Mouse (Mus musculus) stomach, embryonic 15.5 days (tissue): ENCODE data around the gene Nr4a2. TPM values are rescaled to one million over a fixed set of nuclear protein-coding genes. Genes with fewer than 3 reads are reported as not detected.

ENCODE experiments used
- ATAC-seq: fragments of 200-750 bp; cut with Nextera tagmentation; 2 replicates; pipeline ENCODE4 v1.8.0; 2017; ENCODE audit warnings: low read depth, moderate number of reproducible peaks, moderate TSS enrichment; ENCODE audit not compliant: insufficient read depth, low FRiP score
- H3K27ac ChIP-seq: fragments of 300-500 bp; sonication (generic); 2 replicates; pipeline ENCODE4 v1.5.1; 2015; ENCODE audit warnings: mild to moderate bottlenecking, inconsistent platforms
- H3K27me3 ChIP-seq: fragments of 300-500 bp; sonication (generic); replicated peaks from 2 replicates; pipeline ENCODE4 v1.6.1; 2015; ENCODE audit warnings: inconsistent platforms
- H3K36me3 ChIP-seq: fragments of 300-500 bp; sonication (generic); 2 replicates; pipeline ENCODE4 v1.6.1; 2015; ENCODE audit warnings: inconsistent platforms
- H3K4me1 ChIP-seq: fragments of 300-500 bp; sonication (generic); 2 replicates; pipeline ENCODE4 v1.6.1; 2015; ENCODE audit warnings: inconsistent platforms
- H3K4me2 ChIP-seq: fragments of 300-500 bp; sonication (generic); 2 replicates; pipeline ENCODE4 v1.6.1; 2015; ENCODE audit warnings: mild to moderate bottlenecking, inconsistent platforms
- H3K4me3 ChIP-seq: fragments of 300-500 bp; sonication (generic); replicated peaks from 2 replicates; pipeline ENCODE4 v1.5.1; 2015; ENCODE audit warnings: inconsistent platforms
- H3K9ac ChIP-seq: fragments of 300-500 bp; sonication (generic); 2 replicates; pipeline ENCODE4 v1.6.1; 2015; ENCODE audit warnings: inconsistent platforms
- H3K9me3 ChIP-seq: fragments of 300-500 bp; sonication (generic); 2 replicates; pipeline ENCODE4 v1.6.1; 2016; ENCODE audit warnings: inconsistent platforms
- WGBS: fragments of 180-500 bp; shearing (Covaris S2); methylation state at CpG from one replicate; pipeline ENCODE4 v1.1.7; 2015; 5-methylcytosine and 5-hydroxymethylcytosine counted together
- polyA plus RNA-seq: library from polyadenylated mRNA; unstranded; fragments of >200 nt; fragmentation: Nextera tagmentation; extraction: Ambion mirVana; gene quantifications from 2 replicates; pipeline ENCODE4 v1.2.1, GENCODE M21; 2015

Gene Nr4a2
- polyA plus RNA-seq: 7.0 and 7.3 TPM in 2 replicates

GRCm38 (mm10) chr2:57123991-57124840 is at the start of gene Nr4a2:
Gene Nr4a2 (minus strand): TSS chr2:57124003.
- peak; percentile 95 for ATAC-seq
- WGBS: 9% methylated on average over 61 of the region's 69 CpGs

GRCm38 (mm10) chr2:57165416-57165815 is 41.6 kb upstream of the Nr4a2 start:
- no peak overlapping the region for H3K9ac ChIP-seq
- no peak for ATAC-seq
- H3K27ac ChIP-seq: no peak overlapping the region
- no peaks in the 10 kb centered on the region for H3K27me3 ChIP-seq
- H3K4me1 ChIP-seq: no peaks in the 10 kb centered on the region
- H3K36me3 ChIP-seq: no peaks in the 10 kb centered on the region
- WGBS: 71% methylated on average over 1 of the region's 1 CpGs
- H3K4me3 ChIP-seq: no peak overlapping the region
- H3K4me2 ChIP-seq: no peak overlapping the region
- no peaks in the 10 kb centered on the region for H3K9me3 ChIP-seq

More at GRCm38 (mm10) chr2:57123991-57124840, at the start of gene Nr4a2:
- Histone ChIP-seq H3K4me3 (peak within 1 kb of the TSS; percentile 88), H3K9me3 (no peaks in the 10 kb centered on the region), H3K4me2 (peak within 1 kb of the TSS; percentile 75), H3K9ac (peak within 1 kb of the TSS; percentile 88), H3K36me3 (no peaks in the 10 kb centered on the region), H3K27ac (peak within 1 kb of the TSS; percentile 92), H3K4me1 (peaks cover 3% of the 10 kb centered on the region; the same call in 1 of the 2 replicates), H3K27me3 (no peaks in the 10 kb centered on the region)

- Histone ChIP-seq H3K4me3 (no peak overlapping the region), H3K27ac (no peak overlapping the region), H3K9ac (no peak overlapping the region), H3K36me3 (no peaks in the 10 kb centered on the region), H3K4me2 (no peak overlapping the region), H3K4me1 (no peaks in the 10 kb centered on the region), H3K9me3 (no peaks in the 10 kb centered on the region), H3K27me3 (no peaks in the 10 kb centered on the region)
- WGBS: 62% methylated on average over 9 of the region's 9 CpGs
- no peak for ATAC-seq
These were observed 33.0 kb upstream of the Nr4a2 start for GRCm38 (mm10) chr2:57156814-57157213.

- no peaks in the 10 kb centered on the region for H3K36me3 ChIP-seq
- H3K27ac ChIP-seq: no peak overlapping the region
- H3K4me3 ChIP-seq: no peak overlapping the region
- H3K9ac ChIP-seq: no peak overlapping the region
- H3K27me3 ChIP-seq: no peaks in the 10 kb centered on the region
- no peaks in the 10 kb centered on the region for H3K9me3 ChIP-seq
- H3K4me1 ChIP-seq: no peaks in the 10 kb centered on the region
- 69% methylated on average over 4 of the region's 4 CpGs for WGBS
- ATAC-seq: no peak
- no peak overlapping the region for H3K4me2 ChIP-seq
These were observed 26.0 kb upstream of the Nr4a2 start for GRCm38 (mm10) chr2:57149796-57150195.

- no peaks in the 10 kb centered on the region for H3K27me3 ChIP-seq
- no peak for ATAC-seq
- 83% methylated on average over 2 of the region's 2 CpGs for WGBS
These were observed 24.4 kb upstream of the Nr4a2 start for GRCm38 (mm10) chr2:57148231-57148630.

GRCm38 (mm10) chr2:57145646-57146421 is 22.0 kb upstream of the Nr4a2 start:
- no peaks in the 10 kb centered on the region for H3K4me1 ChIP-seq
- no peak for ATAC-seq
- H3K4me2 ChIP-seq: no peak overlapping the region
- no peak overlapping the region for H3K9ac ChIP-seq
- no peaks in the 10 kb centered on the region for H3K27me3 ChIP-seq
- no peaks in the 10 kb centered on the region for H3K36me3 ChIP-seq
- whole genome bisulfite sequencing: 83% methylated on average over 5 of the region's 5 CpGs
- no peak overlapping the region for H3K4me3 ChIP-seq
- H3K9me3 ChIP-seq: no peaks in the 10 kb centered on the region
- H3K27ac ChIP-seq: no peak overlapping the region

More at GRCm38 (mm10) chr2:57148231-57148630, 24.4 kb upstream of the Nr4a2 start:
- no peaks in the 10 kb centered on the region for H3K36me3 ChIP-seq
- H3K4me2 ChIP-seq: no peak overlapping the region
- no peak overlapping the region for H3K9ac ChIP-seq
- no peaks in the 10 kb centered on the region for H3K4me1 ChIP-seq
- no peak overlapping the region for H3K27ac ChIP-seq
- no peak overlapping the region for H3K4me3 ChIP-seq
- H3K9me3 ChIP-seq: no peaks in the 10 kb centered on the region

- H3K27me3 ChIP-seq: no peaks in the 10 kb centered on the region
- no peak overlapping the region for H3K9ac ChIP-seq
- H3K4me3 ChIP-seq: no peak overlapping the region
- H3K4me2 ChIP-seq: no peak overlapping the region
- H3K36me3 ChIP-seq: no peaks in the 10 kb centered on the region
- no peaks in the 10 kb centered on the region for H3K9me3 ChIP-seq
- ATAC-seq: no peak
- 86% methylated on average over 6 of the region's 6 CpGs for WGBS
- H3K4me1 ChIP-seq: no peaks in the 10 kb centered on the region
- no peak overlapping the region for H3K27ac ChIP-seq
These were observed 14.8 kb upstream of the Nr4a2 start for GRCm38 (mm10) chr2:57138594-57138993.

- no peak overlapping the region for H3K4me2 ChIP-seq
- H3K27me3 ChIP-seq: no peaks in the 10 kb centered on the region
- no peak overlapping the region for H3K4me3 ChIP-seq
- H3K27ac ChIP-seq: no peak overlapping the region
- no peak overlapping the region for H3K9ac ChIP-seq
- peaks cover 3% of the 10 kb centered on the region; the same call in 1 of the 2 replicates for H3K4me1 ChIP-seq
- WGBS: 50% methylated on average over 4 of the region's 4 CpGs
- no peaks in the 10 kb centered on the region for H3K9me3 ChIP-seq
- ATAC-seq: no peak
- H3K36me3 ChIP-seq: no peaks in the 10 kb centered on the region
These were observed 3.7 kb upstream of the Nr4a2 start for GRCm38 (mm10) chr2:57127461-57127860.

- no peak overlapping the region for H3K9ac ChIP-seq
- H3K4me3 ChIP-seq: no peak overlapping the region
- 80% methylated on average over 6 of the region's 6 CpGs for WGBS
- H3K27me3 ChIP-seq: no peaks in the 10 kb centered on the region
- no peaks in the 10 kb centered on the region for H3K36me3 ChIP-seq
- H3K27ac ChIP-seq: no peak overlapping the region
- no peak for ATAC-seq
- no peak overlapping the region for H3K4me2 ChIP-seq
- no peaks in the 10 kb centered on the region for H3K9me3 ChIP-seq
- H3K4me1 ChIP-seq: peaks cover 3% of the 10 kb centered on the region; the same call in 1 of the 2 replicates
These were observed 2.1 kb upstream of the Nr4a2 start for GRCm38 (mm10) chr2:57125891-57126290.

GRCm38 (mm10) chr2:57122986-57123980 is 520 bp downstream of the Nr4a2 start:
- Histone ChIP-seq H3K9me3 (no peaks in the 10 kb centered on the region), H3K4me2 (peak overlapping the region; percentile 75), H3K27ac (peak overlapping the region; percentile 92), H3K4me3 (peak overlapping the region; percentile 88), H3K36me3 (no peaks in the 10 kb centered on the region), H3K4me1 (peaks cover 3% of the 10 kb centered on the region; the same call in 1 of the 2 replicates), H3K27me3 (no peaks in the 10 kb centered on the region), H3K9ac (peak overlapping the region; percentile 88)
- peak; percentile 80 for ATAC-seq
- under 1% methylated on average over 60 of the region's 67 CpGs for WGBS

- H3K4me2 ChIP-seq: no peak overlapping the region
- H3K4me3 ChIP-seq: no peak overlapping the region
- no peak overlapping the region for H3K27ac ChIP-seq
- H3K9ac ChIP-seq: no peak overlapping the region
- no peaks in the 10 kb centered on the region for H3K27me3 ChIP-seq
- no peaks in the 10 kb centered on the region for H3K36me3 ChIP-seq
- no peaks in the 10 kb centered on the region for H3K9me3 ChIP-seq
- H3K4me1 ChIP-seq: peaks cover 3% of the 10 kb centered on the region; the same call in 1 of the 2 replicates
- 83% methylated on average over 4 of the region's 4 CpGs for WGBS
- ATAC-seq: no peak
These were observed 2.7 kb downstream of the Nr4a2 start for GRCm38 (mm10) chr2:57121110-57121509.
